Mouse (Mus musculus) liver (tissue): ENCODE results near the gene Tceal8.
A peak's percentile ranks its signal among the peaks of the same experiment; 100 is the strongest.

Experiments
- DNase-seq: peaks from one replicate; pipeline ENCODE4 v3.0.0-alpha.2; 2020; ENCODE audit warnings: mixed read lengths

The Tceal8 gene

GRCm38 (mm10) chrX:136127038-136127743, 45.0 kb downstream of the Tceal8 start:
- DNase-seq: peak; percentile 9
